Comparison of ENCODE assay signal across 18 mouse cellular contexts in genomic region chr7:111499255-111499790, GRCm38 (mm10).
DNase-seq lines count a peak whose midpoint lies in the region; ATAC-seq and TF ChIP-seq lines count a peak whose summit lies in the region.
"Had no signal": no experiment of that assay in that cellular context is flagged by ENCODE, and none has a peak within 500 bp of the region (broad histone marks: within the 10 kb centered on the region; RNA-seq: fewer than 3 reads in every experiment).

No protein-coding gene starts in this region.

- 35% methylated on average over 2 of the region's 2 CpGs for WGBS in lung, embryonic 14.5 days
- WGBS in lung, postnatal 0 days, result 23% methylated on average over 2 of the region's 2 CpGs

- H3K9me3 ChIP-seq in lung, embryonic 14.5 days (ENCODE audit: low read depth, low read length), result no peaks in the 10 kb centered on the region
- H3K9me3 ChIP-seq in lung, postnatal 0 days (ENCODE audit: low read length), result no peaks in the 10 kb centered on the region
- H3K9me3 ChIP-seq: embryonic facial prominence, embryonic 10.5 days; embryonic facial prominence, embryonic 12.5 days; forebrain, embryonic 13.5 days; forebrain, embryonic 15.5 days had no signal

- no peaks in the 10 kb centered on the region for H3K36me3 ChIP-seq in lung, embryonic 14.5 days (ENCODE audit: insufficient read depth)
- H3K36me3 ChIP-seq in lung, postnatal 0 days (ENCODE audit: insufficient read depth, low read length), result 0 out of 2 replicates have a peak, but pooled peaks cover 3% of the 10 kb centered on the region
- H3K36me3 ChIP-seq: embryonic facial prominence, embryonic 10.5 days; embryonic facial prominence, embryonic 12.5 days; forebrain, embryonic 15.5 days had no signal

- H3K4me1 ChIP-seq in lung, embryonic 14.5 days (ENCODE audit: insufficient read depth), result no peaks in the 10 kb centered on the region
- H3K4me1 ChIP-seq in lung, postnatal 0 days (ENCODE audit: insufficient read depth, low read depth, low read length), result no peaks in the 10 kb centered on the region
- H3K4me1 ChIP-seq: embryonic facial prominence, embryonic 10.5 days; embryonic facial prominence, embryonic 12.5 days; forebrain, embryonic 13.5 days; forebrain, embryonic 15.5 days had no signal

- ATAC-seq in lung, embryonic 14.5 days (ENCODE audit: insufficient read depth), result peak; percentile 28; the same call in 1 of the 2 replicates
- no peak for ATAC-seq in lung, postnatal 0 days
- ATAC-seq: forebrain, embryonic 13.5 days; forebrain, embryonic 15.5 days; forebrain, postnatal 0 days had no signal

- peak; percentile 76 for DNase-seq in lung, embryonic 14.5 days
- no peak for DNase-seq in lung, postnatal 36 days
- DNase-seq in lung, postnatal 0 days (ENCODE audit: low spot score), result peak; percentile 61
- DNase-seq in lung, postnatal 4 days, result no peak
- no peak for DNase-seq in adrenal gland, postnatal 36 days
- DNase-seq: adrenal gland, adult 2 months; adrenal gland, postnatal 10 days; adrenal gland, postnatal 25 days; cerebellum, adult 11-12 months; cerebellum, adult 2 months; cerebellum, adult 9-10 months; cerebellum, postnatal 10 days; cerebellum, postnatal 25 days; forebrain, postnatal 0 days had no signal

- H3K4me3 ChIP-seq in lung, embryonic 14.5 days (ENCODE audit: low read depth, low read length), result no peak overlapping the region
- H3K4me3 ChIP-seq in lung, postnatal 0 days (ENCODE audit: low read depth, low read length), result no peak overlapping the region
- H3K4me3 ChIP-seq: embryonic facial prominence, embryonic 10.5 days; embryonic facial prominence, embryonic 12.5 days; forebrain, embryonic 13.5 days; forebrain, embryonic 15.5 days had no signal

- no peak overlapping the region for H3K4me2 ChIP-seq in lung, embryonic 14.5 days
- no peak overlapping the region for H3K4me2 ChIP-seq in lung, postnatal 0 days (replicated peaks; ENCODE audit: low read depth, low read length)
- H3K4me2 ChIP-seq: embryonic facial prominence, embryonic 12.5 days; forebrain, embryonic 13.5 days; forebrain, embryonic 15.5 days had no signal

- no peak for TF ChIP-seq EP300 in lung, postnatal 0 days (IDR thresholded peaks at IDR 0.05)

- TF ChIP-seq CTCF in lung, embryonic 14.5 days (IDR thresholded peaks at IDR 0.05; ENCODE audit: low read depth), result no peak
- TF ChIP-seq CTCF in lung, postnatal 0 days (IDR thresholded peaks at IDR 0.05), result no peak

- H3K27me3 ChIP-seq in lung, embryonic 14.5 days (ENCODE audit: insufficient read depth, low read length), result no peaks in the 10 kb centered on the region
- no peaks in the 10 kb centered on the region for H3K27me3 ChIP-seq in lung, postnatal 0 days (replicated peaks; ENCODE audit: insufficient read depth, low read length)
- H3K27me3 ChIP-seq: embryonic facial prominence, embryonic 12.5 days; forebrain, embryonic 15.5 days had no signal

- H3K9ac ChIP-seq in lung, embryonic 14.5 days, result no peak overlapping the region
- no peak overlapping the region for H3K9ac ChIP-seq in lung, postnatal 0 days (replicated peaks; ENCODE audit: low read depth)
- H3K9ac ChIP-seq: embryonic facial prominence, embryonic 12.5 days; forebrain, embryonic 13.5 days; forebrain, embryonic 15.5 days; forebrain, postnatal 0 days had no signal

- no peak overlapping the region for H3K27ac ChIP-seq in lung, embryonic 14.5 days (ENCODE audit: low read depth)
- H3K27ac ChIP-seq in lung, postnatal 0 days (ENCODE audit: low read length), result no peak overlapping the region
- H3K27ac ChIP-seq: embryonic facial prominence, embryonic 10.5 days; embryonic facial prominence, embryonic 12.5 days; forebrain, embryonic 13.5 days; forebrain, embryonic 15.5 days had no signal

Comparison
In these comparisons a context has a peak if more than half of its experiments do, and no peak if none do; other contexts are left out.
1. DNase-seq: peak in lung, embryonic 14.5 days (single experiment) and lung, postnatal 0 days (single experiment); none in lung, postnatal 36 days (single experiment), lung, postnatal 4 days (0 of 2) and adrenal gland, postnatal 36 days (0 of 2).